8 mouse cellular contexts compared by ENCODE assay signal in genomic region chr12:51377003-51377887, GRCm38 (mm10). TPM values are rescaled to one million over a fixed set of nuclear protein-coding genes. Genes with fewer than 3 reads are reported as not detected.
DNase-seq lines count a peak whose midpoint lies in the region; ATAC-seq and TF ChIP-seq lines count a peak whose summit lies in the region.

Gene Scfd1, plus strand, starts transcription at chr12:51377510.

- H3K9me3 ChIP-seq in hindbrain, embryonic 10.5 days, result no peaks in the 10 kb centered on the region
- H3K9me3 ChIP-seq in lung, postnatal 0 days (ENCODE audit: low read length), result no peaks in the 10 kb centered on the region

- H3K27ac ChIP-seq in hindbrain, embryonic 10.5 days, result peak within 1 kb of the TSS; percentile 94
- peak within 1 kb of the TSS; percentile 95 for H3K27ac ChIP-seq in lung, postnatal 0 days (ENCODE audit: low read length)

- WGBS in hindbrain, embryonic 10.5 days, result 1% methylated on average over 34 of the region's 34 CpGs
- WGBS in lung, postnatal 0 days, result under 1% methylated on average over 34 of the region's 34 CpGs

- peak; percentile 96 for DNase-seq in MN1 (ENCODE audit: low spot score)
- peak; percentile 91 for DNase-seq in cerebellum, adult 9-10 months
- peak; percentile 95 for DNase-seq in hindbrain, embryonic 10.5 days (ENCODE audit: low spot score)
- peak; percentile 96 for DNase-seq in layer of hippocampus, adult 9-11 months
- peak; percentile 98 for DNase-seq in lung, postnatal 0 days (ENCODE audit: low spot score)
- peak; percentile 87 for DNase-seq in ovary, postnatal 14 days (ENCODE audit: low spot score)
- peak; percentile 92 for DNase-seq in thymus, postnatal 14 days

- TF ChIP-seq CTCF in lung, postnatal 0 days (IDR thresholded peaks at IDR 0.05), result no peak

- H3K9ac ChIP-seq in lung, postnatal 0 days (replicated peaks; ENCODE audit: low read depth), result peak within 1 kb of the TSS; percentile 96

- peak within 1 kb of the TSS; percentile 59 for H3K4me2 ChIP-seq in lung, postnatal 0 days (replicated peaks; ENCODE audit: low read depth, low read length)

- no peaks in the 10 kb centered on the region for H3K27me3 ChIP-seq in hindbrain, embryonic 10.5 days (ENCODE audit: insufficient read depth, poor library complexity, severe bottlenecking)
- H3K27me3 ChIP-seq in lung, postnatal 0 days (replicated peaks; ENCODE audit: insufficient read depth, low read length), result no peaks in the 10 kb centered on the region

- H3K4me1 ChIP-seq in hindbrain, embryonic 10.5 days (replicated peaks), result no peaks in the 10 kb centered on the region
- no peaks in the 10 kb centered on the region for H3K4me1 ChIP-seq in lung, postnatal 0 days (ENCODE audit: insufficient read depth, low read depth, low read length)

- peak; percentile 62; the same call in 1 of the 2 replicates for TF ChIP-seq EP300 in lung, postnatal 0 days (IDR thresholded peaks at IDR 0.05)

- ATAC-seq in frontal cortex, adult (ENCODE audit: low TSS enrichment), result peak; percentile 100
- ATAC-seq in lung, postnatal 0 days, result peak; percentile 100

- H3K36me3 ChIP-seq in hindbrain, embryonic 10.5 days, result peaks cover 42% of the 10 kb centered on the region
- no peaks in the 10 kb centered on the region for H3K36me3 ChIP-seq in lung, postnatal 0 days (ENCODE audit: insufficient read depth, low read length)

- peak within 1 kb of the TSS; percentile 79 for H3K4me3 ChIP-seq in hindbrain, embryonic 10.5 days
- peak within 1 kb of the TSS; percentile 96 for H3K4me3 ChIP-seq in lung, postnatal 0 days (ENCODE audit: low read depth, low read length)

RNA-seq across cellular contexts. Expression of gene Scfd1, which starts in this region (rescaled TPM):
- polyA plus RNA-seq in hindbrain, embryonic 10.5 days (2016; fragmentation: Nextera tagmentation; extraction: Ambion mirVana), result 60.3 and 62.1 TPM in 2 replicates
- polyA plus RNA-seq in lung, postnatal 0 days (2015; fragmentation: Nextera tagmentation; extraction: Ambion mirVana), result 61.2 and 62.5 TPM in 2 replicates

Comparison
In these comparisons a context has a peak if more than half of its experiments do, and no peak if none do; other contexts are left out.
1. Peak in every context shown above with its lines: DNase-seq, ATAC-seq, H3K4me3 ChIP-seq and H3K27ac ChIP-seq.